Mouse (Mus musculus) urinary bladder, postnatal 4 days (tissue): ENCODE measurements around the gene Dnaaf5.

ENCODE experiments used
- DNase-seq, 2 experiments: peaks; one replicate each; pipeline ENCODE4 v3.0.0; 2021 to 2022; ENCODE audit warnings: low spot score in 2 of 2

Dnaaf5 gene

DNA sequence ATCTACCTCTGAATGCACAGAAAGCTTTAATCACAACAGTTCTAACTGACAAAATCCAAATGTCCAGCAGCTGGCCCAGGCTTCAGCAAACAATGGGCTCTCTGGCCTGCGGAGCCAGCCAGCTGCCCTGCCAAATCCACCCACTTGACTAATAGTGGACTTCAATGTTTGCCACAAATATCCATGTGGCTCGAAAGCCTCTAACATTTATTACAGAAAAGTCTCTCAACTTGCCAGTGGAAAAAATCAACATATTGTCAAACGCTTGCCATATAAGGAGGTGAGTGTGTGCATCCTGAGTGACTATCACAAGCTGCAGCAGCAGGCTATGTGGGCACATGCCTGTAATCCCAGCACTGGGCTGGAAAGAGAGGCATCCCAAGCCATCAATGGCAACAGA lies 48.8 kb downstream of the Dnaaf5 start:
- DNase-seq, result no peak

DNA sequence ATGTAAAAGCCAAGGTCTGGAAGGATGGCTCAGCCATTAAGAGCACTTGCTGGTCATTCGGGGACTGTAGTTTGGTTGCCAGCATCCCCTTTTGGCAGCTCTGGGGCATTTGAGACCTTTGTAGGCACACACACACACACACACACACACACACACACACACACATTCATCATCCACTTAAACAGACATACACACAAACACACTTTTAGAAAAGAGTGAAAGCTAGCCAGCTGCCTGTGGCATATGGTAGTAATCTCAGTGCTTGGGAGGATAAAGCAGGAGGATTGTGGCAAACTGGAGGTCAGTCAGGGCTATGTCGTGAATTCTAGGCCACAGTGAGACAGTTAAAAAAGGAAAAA lies 49.6 kb downstream of the Dnaaf5 start:
- no peak for DNase-seq

DNA sequence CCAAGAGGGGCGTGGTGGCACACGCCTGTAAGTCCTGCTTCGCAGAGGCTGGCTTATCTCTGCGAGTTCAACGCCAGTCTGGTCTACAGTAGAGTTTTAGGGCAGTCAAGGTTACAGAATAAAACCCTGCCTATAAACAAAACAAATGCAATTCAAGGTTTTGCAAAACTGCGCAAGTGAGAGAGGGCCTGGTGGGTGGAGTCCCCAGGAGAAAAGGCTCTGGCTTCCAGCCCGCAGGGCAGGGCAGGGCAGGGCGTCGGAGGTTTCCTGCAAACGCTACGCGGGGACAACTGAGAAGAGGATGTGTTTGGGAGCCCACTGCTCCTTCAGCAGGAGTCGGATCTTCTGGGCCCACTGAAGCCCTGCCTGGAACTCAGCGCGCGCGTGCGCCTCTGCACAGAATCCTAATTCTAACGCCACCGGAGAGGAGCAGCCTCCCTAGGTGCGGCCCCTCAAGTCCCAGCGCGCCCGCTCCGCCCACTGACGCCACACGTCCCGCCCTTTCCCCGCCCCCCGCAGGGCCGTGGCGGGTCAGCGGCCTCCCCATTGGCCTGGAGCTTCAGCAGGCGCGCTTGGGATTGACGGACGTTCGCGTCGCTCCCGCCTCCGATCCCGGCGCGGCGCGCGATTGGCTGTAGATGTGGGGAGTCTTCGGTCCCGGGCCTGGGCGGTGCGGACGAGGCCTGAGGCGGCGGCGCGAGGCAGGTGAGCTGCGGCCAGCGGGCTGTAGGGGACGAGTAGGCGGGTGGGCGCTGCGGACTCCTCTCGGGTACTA lies 50.2 kb downstream of the Dnaaf5 start, which contains the start of gene Sun1:
Gene Sun1 (plus strand): TSS at position 643 of the 775 bp plus-strand sequence.
- DNase-seq, result peak; percentile 98 to 99

DNA sequence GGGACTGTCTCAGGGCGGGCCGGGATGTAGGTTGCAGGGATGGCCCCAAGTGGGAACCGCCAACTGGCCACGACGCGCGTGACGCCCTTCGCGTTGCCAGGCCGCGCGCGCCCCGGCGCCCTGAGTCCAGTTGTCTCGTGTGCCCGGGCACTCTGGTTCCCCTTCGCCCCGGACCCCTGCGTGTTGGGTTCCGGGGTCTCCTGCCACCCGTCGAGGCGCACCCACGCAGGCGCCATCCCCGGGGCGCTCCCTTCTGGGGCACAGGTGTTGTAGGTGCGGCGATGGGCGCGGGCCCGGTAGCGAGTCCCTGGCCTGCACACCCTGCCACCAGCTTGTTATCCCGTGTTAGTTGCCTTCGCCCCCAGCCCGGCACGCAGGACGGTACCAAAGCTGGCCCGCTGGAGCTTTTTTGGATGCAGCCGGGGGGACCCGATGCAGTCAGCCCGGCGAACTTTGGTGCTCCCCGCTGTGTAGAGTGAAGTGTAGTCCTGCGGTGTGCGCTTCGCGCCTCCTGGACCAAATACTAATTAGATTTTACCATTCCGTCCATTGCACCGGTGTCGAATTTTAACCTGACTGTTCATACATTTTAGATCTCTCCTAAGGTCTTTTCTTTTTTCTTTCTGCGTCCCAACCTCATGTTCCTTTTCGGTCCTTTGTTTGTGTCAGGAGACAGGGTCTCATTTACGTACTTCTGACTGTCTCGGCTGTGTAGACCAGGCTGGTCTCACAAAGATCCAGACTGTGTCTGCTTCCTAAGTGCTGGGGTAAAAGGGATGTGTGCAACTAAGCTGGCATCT lies 50.9 kb downstream of the Dnaaf5 start:
- DNase-seq, result no peak

DNA sequence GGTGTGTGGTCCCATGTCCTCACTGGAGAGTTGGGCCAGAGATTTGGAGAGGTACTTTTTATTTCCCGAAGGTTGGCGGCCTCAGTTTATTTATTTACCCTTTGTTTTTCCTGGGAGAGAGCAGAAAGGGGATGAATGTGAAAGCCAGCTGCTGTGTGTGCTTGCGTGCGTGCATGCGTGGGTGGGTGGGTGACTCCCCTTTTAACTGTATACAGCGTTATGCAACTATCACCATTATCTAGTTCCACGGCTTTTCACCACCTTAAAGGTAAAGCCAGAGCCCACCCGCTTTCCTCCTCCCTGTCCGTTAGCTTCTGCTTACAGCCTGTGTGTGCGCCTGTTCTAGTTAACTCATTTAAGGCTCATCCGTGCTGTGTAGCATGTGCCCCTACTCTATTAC lies 52.1 kb downstream of the Dnaaf5 start:
- no peak for DNase-seq

DNA sequence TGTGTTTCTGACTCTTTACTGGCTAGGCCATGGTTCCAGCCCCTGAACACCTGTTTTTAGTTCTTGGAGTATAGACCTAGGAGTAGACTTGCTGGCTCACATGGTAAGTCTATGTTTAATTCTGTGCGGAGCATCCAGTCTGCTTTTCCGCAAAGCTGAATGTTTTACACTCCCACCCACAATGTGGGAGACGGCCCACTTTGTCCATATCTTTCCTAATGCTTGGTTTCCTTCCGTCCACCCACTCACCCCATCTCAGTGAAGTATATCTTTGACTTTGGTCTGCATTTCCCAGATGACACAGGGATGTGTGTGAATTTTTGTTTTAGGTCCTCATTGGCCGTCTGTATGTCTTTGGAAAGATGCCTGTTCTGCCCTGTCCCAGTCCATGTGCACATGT lies 53.3 kb downstream of the Dnaaf5 start:
- no peak for DNase-seq

DNA sequence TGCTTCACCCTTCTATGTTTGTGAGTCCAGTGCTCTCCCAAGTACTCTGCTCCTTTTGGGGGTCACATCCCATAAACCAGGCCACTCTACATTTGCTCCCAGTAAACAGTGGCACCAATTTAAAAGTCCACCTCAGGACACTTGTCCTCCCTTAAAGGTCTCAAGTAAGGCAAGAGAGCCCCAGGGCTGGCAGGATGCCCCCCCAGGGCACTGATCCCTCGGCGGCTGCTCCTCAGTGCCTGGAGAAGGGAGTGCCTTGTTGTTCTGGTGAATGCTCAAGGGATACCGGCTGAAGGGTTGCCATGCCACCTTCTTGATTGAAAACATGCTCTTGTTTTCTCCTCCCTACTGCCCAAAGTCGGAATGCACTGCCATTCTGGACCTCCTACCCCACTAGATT lies 56.1 kb downstream of the Dnaaf5 start:
- no peak for DNase-seq

DNA sequence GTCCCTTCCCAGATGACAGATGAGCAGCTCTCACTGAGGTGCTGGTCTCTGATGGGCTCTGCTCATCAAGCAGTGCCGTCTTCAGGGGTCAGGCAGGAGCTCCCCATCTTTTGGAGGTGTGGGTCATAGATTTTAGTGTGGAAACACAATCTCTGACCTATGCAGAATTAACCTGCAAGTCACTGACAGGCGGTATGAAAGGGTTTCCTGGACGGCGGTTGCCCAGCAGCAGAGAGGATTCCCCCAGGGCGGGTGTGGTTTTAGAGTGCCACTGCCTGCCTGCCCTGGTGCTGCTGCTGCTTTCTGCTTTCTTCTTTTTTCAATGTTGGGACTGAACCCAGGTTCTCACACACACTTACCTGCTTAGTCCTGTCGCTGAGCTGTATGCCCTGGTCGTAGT lies 56.5 kb downstream of the Dnaaf5 start:
- DNase-seq, result no peak

DNA sequence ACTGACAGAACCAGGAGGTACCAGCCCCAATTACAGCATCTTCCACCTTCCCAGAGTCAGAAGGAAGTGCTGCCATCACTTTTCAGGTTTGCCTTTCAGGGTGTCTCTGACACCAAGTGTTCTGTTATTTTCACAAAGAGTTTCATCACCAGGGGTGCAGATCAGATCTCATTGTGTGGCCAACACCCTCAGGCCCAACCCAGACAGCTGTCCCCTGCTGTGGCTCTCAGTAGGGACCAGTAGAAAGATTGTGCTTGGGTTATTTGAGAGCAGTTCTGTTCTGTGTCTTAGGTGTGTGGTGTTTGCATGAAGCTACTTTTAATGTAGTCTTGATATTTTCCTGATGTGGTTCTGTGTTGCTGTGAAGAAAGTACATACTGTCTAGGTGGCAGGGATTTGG lies 58.2 kb downstream of the Dnaaf5 start:
- no peak for DNase-seq

DNA sequence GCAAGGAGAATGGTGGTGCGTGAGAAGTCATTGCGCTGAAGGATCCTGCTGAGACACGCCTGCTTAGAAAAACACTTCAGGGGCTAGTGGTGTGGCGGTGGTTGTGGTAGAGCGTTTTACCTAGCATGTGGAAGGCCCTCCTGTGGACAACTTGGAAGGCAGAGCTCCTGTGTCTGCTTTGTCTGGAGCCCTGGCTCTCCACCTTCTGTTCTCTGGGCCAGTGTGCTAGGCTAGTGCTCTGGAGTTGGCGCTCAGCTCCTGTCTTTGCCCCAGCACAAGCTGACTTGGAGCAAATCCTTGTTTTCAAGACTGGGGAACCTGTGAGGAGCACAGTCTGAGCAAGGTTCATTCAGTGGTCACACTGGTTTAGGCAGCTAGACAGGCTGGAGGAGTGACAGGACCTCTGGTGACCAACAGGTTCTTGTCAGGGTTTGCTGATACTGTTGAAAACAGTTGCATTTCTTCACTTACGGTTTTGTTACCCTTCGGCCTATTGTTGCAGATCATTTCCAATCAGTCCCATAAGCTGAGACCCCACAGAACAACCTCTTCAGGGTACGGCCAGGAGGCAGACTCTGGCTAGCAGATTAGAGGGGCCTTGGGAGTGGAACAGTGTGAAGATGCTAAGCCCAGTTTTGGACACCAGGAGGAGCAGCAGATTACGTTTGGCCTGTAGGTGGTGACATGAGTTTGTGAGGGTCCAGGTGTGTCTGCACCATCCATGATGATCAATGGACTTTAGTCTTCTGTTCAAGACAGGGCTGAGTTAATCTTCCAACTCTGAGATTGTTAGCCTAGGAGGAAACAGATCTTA lies 59.1 kb downstream of the Dnaaf5 start:
- no peak for DNase-seq

DNA sequence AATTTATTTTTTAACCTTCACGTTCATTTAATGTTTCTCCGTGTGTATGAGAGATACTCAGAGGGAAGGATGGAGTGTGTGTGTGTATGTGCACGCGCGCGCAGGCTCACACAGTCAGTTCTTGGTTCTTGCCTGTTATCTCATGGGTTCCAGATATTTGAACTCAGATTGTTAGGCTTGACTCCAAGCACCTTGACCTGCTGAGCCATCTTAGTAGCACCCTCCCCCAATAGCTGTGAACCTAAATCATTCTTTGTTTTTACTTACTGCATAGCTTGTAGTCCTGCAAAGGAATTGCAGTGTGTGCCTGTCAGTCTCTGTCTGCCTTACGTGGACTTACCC lies 59.6 kb downstream of the Dnaaf5 start:
- no peak for DNase-seq

DNA sequence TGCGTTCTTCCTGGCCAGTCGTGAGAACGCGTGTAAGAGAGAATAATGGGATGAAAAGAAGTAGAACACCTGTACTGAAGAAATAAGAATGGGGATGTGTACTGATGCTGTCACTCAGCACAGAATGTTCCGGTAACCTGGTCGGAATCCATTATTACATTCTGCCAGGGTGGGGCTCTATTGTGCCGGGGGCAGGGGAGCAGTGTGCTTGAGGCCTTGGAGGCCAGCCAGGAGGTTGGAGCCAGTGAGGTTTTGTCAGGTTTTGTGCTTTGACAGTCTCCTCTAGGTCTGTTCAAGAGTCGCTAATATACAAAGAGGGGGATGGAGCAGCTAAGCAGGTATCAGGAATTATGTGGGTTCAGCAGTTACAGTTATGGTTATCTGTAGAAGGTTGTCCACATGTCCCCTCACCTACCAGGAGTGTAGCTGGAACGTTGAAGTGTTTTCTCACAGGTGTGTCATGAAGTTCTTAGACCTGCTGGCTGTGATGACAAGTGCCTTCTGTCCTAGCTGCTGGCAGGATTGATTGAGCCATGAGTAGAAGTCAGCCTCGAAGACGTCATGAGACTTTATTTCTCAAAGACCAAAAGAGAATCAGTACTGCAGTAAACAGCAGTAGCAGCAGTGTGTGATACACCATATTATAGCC lies 61.8 kb downstream of the Dnaaf5 start:
- no peak for DNase-seq

DNA sequence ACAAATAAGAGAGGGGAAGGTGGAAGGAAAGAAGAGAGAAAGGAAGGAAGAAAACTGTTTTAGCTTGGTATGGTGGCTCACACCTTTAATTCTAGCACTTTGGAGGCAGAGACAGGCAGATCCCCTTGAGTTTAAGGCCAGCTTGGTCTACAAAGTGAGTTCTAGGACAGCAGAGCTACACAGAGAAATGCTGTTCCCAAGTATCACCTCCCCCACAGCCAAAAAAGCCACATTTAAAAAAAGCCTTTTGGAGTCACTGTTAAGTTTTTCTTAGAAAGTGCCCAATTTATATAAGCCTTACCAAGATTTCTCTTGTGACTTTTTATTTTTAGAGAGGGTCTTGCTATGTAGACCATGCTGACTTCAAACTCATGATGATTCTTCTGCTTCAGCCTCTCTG lies 64.3 kb downstream of the Dnaaf5 start:
- DNase-seq, result no peak

DNA sequence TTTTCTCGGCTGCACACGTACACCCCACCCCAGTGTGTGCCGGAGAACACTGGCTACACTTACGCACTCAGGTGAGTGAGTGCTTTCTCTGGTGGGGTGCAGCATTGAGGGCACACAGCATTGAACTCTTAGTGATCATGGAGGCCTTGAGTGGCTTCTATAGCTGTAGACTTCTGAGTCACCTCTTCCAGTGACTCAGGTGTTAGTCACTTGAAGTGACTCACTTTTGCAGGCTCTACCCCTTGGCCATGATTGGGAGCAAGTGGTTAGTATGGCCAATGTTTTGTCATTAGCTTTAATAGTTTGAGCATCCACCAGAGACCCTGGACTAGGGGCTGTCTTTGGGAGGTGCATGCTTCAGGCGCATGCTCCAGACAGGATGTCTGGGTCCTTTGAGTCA lies 65.2 kb downstream of the Dnaaf5 start:
- no peak for DNase-seq

DNA sequence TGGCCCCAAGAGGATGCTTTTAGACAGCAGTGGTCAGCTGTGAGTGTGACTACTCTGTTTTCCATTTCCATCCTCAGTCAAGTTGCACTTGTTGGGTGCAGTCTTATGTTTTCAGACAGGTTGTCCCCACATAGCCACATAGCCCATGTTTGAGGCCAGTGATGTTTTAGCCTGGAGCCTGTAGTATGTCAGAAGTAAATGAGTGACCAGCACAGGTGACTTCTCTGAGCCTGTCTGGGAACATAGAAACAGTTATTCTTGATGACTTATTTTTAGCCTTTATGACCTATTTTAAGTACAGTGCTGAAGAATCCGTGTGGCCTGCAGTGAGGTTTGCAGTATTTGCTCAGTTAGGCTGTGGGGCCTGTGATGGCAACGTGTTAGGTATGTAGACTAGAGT lies 66.1 kb downstream of the Dnaaf5 start:
- DNase-seq, result no peak

DNA sequence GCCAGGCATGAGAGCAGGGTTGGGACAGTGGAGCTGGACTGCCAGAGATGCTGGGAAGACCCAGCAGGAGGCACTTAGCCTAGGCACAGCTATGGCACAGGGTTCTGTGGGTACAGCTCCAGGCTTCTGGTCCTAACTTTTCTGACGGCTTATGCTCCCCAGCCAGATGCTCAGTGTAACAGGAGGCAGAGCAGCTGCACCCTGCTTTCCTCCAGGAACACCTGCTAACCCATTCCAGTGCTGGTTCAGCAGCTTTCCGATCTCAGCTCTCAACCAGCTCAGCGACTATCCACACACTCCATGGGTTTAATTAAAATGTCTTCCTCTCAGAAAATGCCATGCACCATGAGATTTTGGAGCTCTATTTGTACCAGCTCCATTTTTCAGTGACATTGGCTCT lies 66.8 kb downstream of the Dnaaf5 start:
- no peak for DNase-seq

DNA sequence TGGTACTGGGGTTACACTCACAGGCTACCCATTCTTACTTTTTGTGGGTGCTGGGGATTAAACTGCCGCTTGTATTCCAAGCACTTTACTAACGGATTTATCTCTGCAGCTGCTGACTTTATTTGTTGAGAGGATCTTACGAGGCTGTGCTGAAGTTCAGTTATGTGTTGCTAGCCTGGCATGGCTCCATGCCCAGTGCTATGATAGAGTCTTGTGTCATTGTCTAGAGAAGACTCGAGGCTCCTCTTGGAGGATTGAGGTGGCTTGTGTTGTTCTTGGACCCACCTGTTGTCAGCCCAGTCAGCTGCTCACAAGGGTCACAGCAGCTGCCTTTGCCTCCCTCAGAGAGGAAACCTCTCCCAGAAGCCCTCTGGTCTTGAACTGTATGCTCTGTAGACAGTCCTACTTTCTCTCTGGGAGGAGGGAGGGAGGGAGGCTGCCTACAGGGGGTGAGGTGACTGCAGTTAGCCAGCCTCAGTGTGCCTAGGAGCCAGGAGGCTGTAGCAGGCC lies 70.0 kb downstream of the Dnaaf5 start:
- DNase-seq, result no peak

DNA sequence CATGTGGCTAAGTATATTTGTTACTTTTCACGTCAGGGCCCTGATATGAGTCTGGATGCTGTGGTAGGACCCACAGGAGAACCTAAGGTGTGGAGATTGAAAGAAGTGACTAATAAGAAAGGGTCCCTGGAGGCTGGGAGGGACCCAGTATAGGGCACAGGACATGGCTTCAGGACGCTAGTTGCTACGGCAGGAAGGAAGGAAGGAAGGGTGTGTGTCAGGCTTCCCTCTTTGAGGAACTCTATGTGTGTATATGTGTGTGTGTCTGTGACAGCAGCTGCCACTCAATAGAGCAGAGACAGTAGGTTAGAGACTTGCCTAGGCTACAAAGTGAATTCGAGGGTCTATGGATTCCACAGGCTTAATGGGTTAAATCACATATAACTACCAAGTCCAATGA lies 70.6 kb downstream of the Dnaaf5 start:
- DNase-seq, result no peak

DNA sequence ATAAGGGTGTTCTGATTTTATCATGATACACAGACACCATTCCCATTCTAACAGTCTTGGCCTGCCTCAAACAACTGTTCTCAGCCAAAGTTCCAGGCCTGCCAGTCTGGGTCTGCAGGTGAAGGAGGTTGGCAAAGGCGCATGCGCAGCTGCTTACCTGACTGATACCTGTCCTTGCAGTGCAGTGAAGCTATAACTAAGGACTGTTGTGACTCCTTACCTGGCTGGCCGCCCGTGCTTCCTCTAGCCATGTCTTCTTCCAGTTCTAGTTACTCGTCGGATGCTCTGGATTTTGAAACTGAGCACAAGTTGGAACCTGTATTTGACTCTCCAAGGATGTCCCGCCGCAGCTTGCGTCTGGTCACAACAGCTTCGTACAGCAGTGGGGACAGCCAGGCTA lies 73.3 kb downstream of the Dnaaf5 start:
- no peak for DNase-seq

DNA sequence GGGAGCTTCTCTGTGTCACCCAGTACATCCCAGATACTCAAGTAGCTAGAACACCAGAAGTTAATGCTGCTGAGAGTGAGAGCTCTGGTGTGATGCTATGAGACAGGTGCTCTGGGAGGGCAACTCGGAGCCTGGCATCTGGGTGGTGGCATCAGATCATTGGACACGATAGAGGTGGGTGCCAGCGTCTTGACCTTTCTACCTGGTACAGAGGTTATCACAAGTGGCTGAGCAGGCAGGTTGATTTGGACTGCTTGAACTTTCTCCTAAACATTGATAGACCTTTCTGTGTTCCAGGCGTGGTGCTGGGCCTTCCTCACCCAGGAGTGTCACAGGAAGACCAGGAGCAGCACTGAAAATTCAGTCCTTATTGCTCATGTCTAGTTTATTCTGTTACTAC lies 77.2 kb downstream of the Dnaaf5 start:
- DNase-seq, result no peak

DNA sequence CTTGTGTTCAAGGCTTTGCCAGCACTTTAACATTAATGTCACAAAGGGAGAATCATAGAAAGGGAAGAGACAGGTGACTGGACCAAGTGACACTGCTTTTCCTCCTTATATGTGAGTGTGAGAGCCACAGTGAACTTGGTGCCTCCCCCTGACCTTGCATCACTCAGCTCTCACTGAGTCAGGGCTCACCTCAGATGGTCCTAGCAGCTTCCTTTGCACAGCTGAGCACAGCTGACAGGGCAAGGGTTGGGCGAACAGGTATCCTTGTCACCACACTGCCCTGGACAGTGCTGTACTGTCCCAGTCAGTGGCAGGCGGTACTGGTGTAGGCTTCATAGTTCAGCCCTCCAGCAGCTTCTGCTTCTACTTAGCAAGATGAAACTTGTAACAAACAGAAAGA lies 77.6 kb downstream of the Dnaaf5 start:
- DNase-seq, result no peak

DNA sequence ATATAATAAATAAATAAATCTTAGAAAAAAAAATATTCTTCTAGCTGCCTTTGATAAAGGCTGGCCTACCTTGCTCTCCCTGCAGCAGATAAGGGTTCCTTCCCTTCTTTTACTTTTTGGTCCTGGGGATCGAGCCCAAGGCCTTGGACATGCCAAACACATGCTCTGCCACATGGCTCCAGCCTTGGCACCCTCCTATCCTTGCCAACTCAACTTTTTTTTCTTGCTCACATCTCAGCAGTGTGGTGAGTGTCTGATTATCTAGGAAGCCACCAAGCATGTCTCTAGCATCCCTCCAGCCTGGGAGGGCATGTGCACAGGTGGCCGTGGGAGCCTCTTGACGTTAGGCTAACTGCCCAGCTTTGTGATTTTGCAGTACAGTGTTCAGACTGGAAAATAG lies 78.3 kb downstream of the Dnaaf5 start:
- DNase-seq, result no peak
